Mouse (Mus musculus) inflammation-experienced regulatory T-cells, adult 6 months (primary cell): ENCODE data around the gene Gm10128. TPM values are rescaled to one million over a fixed set of nuclear protein-coding genes. Genes with fewer than 3 reads are reported as not detected.
"Not testable (repeated sequence)": the region's sequence is repeated elsewhere in the genome, so short reads cannot be mapped to it uniquely, and the experiment has no call there.

Source experiments
- ATAC-seq: one replicate; pipeline ENCODE4 v1.8.0; 2017
- polyA plus RNA-seq, 3 experiments: library from polyadenylated mRNA; unstranded; fragments of 100-300 nt; shearing (Covaris generic); gene quantifications; one replicate each; pipeline ENCODE4 v1.2.1; 2017

Gm10128 gene
- polyA plus RNA-seq: not detected

DNA sequence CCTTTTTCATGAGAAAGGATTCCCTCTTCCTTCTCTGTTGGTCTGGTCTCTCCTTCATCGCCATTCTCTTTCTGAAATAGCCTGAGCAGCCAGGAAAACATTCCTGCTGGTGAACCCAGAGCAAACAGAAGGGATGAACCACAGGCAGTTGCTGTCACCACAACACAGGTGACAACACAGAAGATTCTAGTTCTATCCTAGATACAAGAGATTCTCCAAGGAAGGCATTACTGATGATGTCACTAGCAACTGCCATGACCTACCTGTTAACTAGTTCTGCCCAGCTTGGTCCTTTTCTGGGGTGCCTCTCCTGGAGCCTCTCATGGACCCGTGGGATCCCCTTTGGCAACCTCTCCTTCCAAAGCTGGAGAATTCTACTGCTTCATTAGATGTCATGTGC lies at the start of gene Gm10128:
Gene Gm10128, minus strand, starts transcription at position 101 of the 400 bp plus-strand sequence.
- not testable (repeated sequence) for ATAC-seq

GRCm38 (mm10) chr14:7681170-7681569 lies 37.4 kb upstream of the Gm10128 start:
- peak; percentile 25 for ATAC-seq

DNA sequence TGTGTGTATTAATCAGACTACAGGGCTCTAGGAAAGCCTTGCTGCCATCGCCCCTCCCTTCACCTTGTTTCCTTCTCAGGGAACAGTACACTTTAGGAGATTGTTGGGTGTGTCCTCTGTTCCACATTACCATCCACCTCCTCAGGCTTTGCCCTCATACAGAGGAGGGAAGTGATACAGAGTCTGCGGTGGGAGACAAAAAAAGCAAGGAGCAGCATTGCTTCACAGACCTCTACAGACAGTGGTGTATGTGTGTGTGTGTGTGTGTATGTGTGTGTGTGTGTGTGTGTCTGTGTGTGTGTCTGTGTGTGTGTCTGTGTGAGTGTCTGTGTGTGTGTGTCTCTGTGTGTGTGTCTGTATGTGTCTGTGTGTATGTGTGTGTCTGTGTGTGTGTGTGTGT lies 18.7 kb upstream of the Gm10128 start:
- not testable (repeated sequence) for ATAC-seq

- not testable (repeated sequence) for ATAC-seq
Measured at GRCm38 (mm10) chr14:7658101-7659074, 14.6 kb upstream of the Gm10128 start.

DNA sequence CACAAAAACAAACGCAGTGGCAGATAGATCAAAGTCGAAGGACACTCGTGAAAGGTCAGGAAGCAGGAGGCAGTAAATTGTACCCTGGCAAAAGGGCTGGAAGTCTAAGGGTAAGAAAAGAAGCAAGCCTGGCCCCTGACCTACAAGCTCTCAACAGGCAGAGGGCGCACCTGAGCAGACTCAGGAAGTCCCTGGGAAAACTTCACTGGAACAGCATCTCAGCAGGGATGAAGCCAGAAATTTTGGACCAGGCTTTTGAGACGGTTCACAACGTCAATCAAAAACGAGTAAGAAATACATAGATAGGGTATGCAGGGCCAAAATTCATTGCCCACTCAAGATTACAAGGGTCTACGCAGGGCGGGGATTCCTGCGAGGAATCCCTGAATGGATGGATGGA lies 13.7 kb upstream of the Gm10128 start:
- ATAC-seq: not testable (repeated sequence)

- not testable (repeated sequence) for ATAC-seq
Measured at GRCm38 (mm10) chr14:7595492-7595891, 48.3 kb downstream of the Gm10128 start, which contains the start of gene Gm10338. TSS of gene Gm10338 (minus strand) at chr14:7595592.

Other genes with a start within 250 kb of the Gm10128 start
- not detected for gene Gm3755, start 193.1 kb downstream of the Gm10128 start, polyA plus RNA-seq
- 10 to 100 TPM in 2 of 3 experiments, 1 to 10 TPM in 1; 3.3 to 32.8 (median 11.1) TPM for gene Gm3752, start 160.2 kb downstream of the Gm10128 start, polyA plus RNA-seq
- gene Gm3558, start 75.4 kb downstream of the Gm10128 start, polyA plus RNA-seq: 1 to 10 TPM; 1.6 to 9.1 (median 2.8) TPM
- under 1 TPM in 1 of 3 experiments, not detected in 2; 0.85 TPM for gene Gm10338, start 48.4 kb downstream of the Gm10128 start, polyA plus RNA-seq
- not detected for gene Gm26661, start 147.6 kb upstream of the Gm10128 start, polyA plus RNA-seq
- 10 to 100 TPM in 1 of 3 experiments, 1 to 10 TPM in 2; 5.4 to 11.4 (median 6.1) TPM for gene Flnb, start 174.0 kb upstream of the Gm10128 start, polyA plus RNA-seq